ENCODE assay signal across 9 mouse cellular contexts in the genomic region with DNA sequence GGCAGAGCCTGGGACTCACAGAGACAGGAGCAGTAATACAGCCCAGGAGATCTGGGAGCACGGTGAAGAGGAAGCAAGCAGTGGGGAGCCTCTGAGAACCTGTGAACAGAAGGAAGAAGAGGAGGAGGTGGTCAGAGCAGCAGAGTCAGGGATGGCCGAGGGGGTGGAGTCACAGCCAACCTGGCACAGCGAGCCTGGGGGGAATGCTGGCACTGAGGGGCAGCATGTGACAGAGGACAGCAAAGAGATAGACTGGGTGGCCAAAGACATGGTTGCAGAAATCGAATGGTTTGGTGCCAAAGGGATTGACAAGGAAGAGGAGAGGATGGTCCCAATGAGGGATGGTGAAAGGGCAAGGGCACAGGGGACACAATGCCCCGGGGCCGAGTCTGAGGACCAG. TPM values are rescaled to one million over a fixed set of nuclear protein-coding genes. Genes with fewer than 3 reads are reported as not detected.
DNase-seq lines count a peak whose midpoint lies in the region; ATAC-seq and TF ChIP-seq lines count a peak whose summit lies in the region.
"Had no signal": no experiment of that assay in that cellular context is flagged by ENCODE, and none has a peak within 500 bp of the region (broad histone marks: within the 10 kb centered on the region; RNA-seq: fewer than 3 reads in every experiment).

A gene (minus strand): TSS at position 101 of the 400 bp plus-strand sequence.

- peak within 1 kb of the TSS; percentile 78 for H3K4me3 ChIP-seq in E14TG2a.4 (replicated peaks; ENCODE audit: low read length)
- no peak within 1 kb of the TSS for H3K4me3 ChIP-seq in forebrain, embryonic 13.5 days
- peak within 1 kb of the TSS; percentile 94 for H3K4me3 ChIP-seq in megakaryocyte, embryonic 14.5 days (replicated peaks)

- H3K9me3 ChIP-seq in E14TG2a.4 (ENCODE audit: low read length), result no peaks in the 10 kb centered on the region
- H3K9me3 ChIP-seq in forebrain, embryonic 13.5 days (replicated peaks), result no peaks in the 10 kb centered on the region
- no peaks in the 10 kb centered on the region for H3K9me3 ChIP-seq in megakaryocyte, embryonic 14.5 days

- peaks cover 37% of the 10 kb centered on the region for H3K27me3 ChIP-seq in E14TG2a.4 (ENCODE audit: insufficient read depth, low read length)
- peaks cover 22% of the 10 kb centered on the region for H3K27me3 ChIP-seq in forebrain, embryonic 13.5 days
- H3K27me3 ChIP-seq in megakaryocyte, embryonic 14.5 days (replicated peaks), result peaks cover 47% of the 10 kb centered on the region

- H3K4me1 ChIP-seq in E14TG2a.4 (replicated peaks; ENCODE audit: low read depth, low read length), result peaks cover 55% of the 10 kb centered on the region
- H3K4me1 ChIP-seq in forebrain, embryonic 13.5 days, result peaks cover 17% of the 10 kb centered on the region
- H3K4me1 ChIP-seq in megakaryocyte, embryonic 14.5 days, result peaks cover 54% of the 10 kb centered on the region

- peaks cover 10% of the 10 kb centered on the region for H3K36me3 ChIP-seq in E14TG2a.4 (ENCODE audit: insufficient read depth, low read length)
- H3K36me3 ChIP-seq in forebrain, embryonic 13.5 days (ENCODE audit: poor library complexity, severe bottlenecking), result no peaks in the 10 kb centered on the region
- peaks cover 15% of the 10 kb centered on the region for H3K36me3 ChIP-seq in megakaryocyte, embryonic 14.5 days (replicated peaks; ENCODE audit: low read length)

- H3K4me2 ChIP-seq in forebrain, embryonic 13.5 days, result no peak within 1 kb of the TSS

- TF ChIP-seq CTCF in E14TG2a.4 (conservative IDR thresholded peaks at IDR 0.05; ENCODE audit: low read length), result no peak

- intact Hi-C loops in gastrocnemius, postnatal 14 days (cut with DNase I; ENCODE audit: low total_unique reads), result no loop called here

- H3K27ac ChIP-seq in forebrain, embryonic 13.5 days, result no peak within 1 kb of the TSS
- H3K27ac ChIP-seq: liver, embryonic 14.5 days had no signal

- WGBS in forebrain, embryonic 13.5 days, result 76% methylated on average over 6 of the region's 6 CpGs

- no peak for ATAC-seq in forebrain, embryonic 13.5 days
- no peak for ATAC-seq in inflammation-experienced regulatory T-cells, adult 6 months

- H3K9ac ChIP-seq in forebrain, embryonic 13.5 days, result no peak within 1 kb of the TSS; the same call in 1 of the 2 replicates
- H3K9ac ChIP-seq: liver, embryonic 14.5 days had no signal

- no peak for DNase-seq in gastrocnemius, adult 18-20 months (ENCODE audit: low spot score)
- DNase-seq in gastrocnemius, postnatal 14 days, result no peak
- DNase-seq in right cerebral cortex, postnatal 10 days (ENCODE audit: low spot score in 2 of 2), result no peak
- DNase-seq in retina, postnatal 1 day, result no peak

RNA-seq across cellular contexts. Expression of the gene that starts here (rescaled TPM):
- 10 to 100 TPM; 12.7 to 14.4 TPM for total RNA-seq in gastrocnemius, adult 18-20 months (2021)
- total RNA-seq in gastrocnemius, postnatal 14 days (2021), result 1 to 10 TPM; 6.5 to 7.6 TPM
- 26.3 and 30.8 TPM in 2 replicates for polyA plus RNA-seq in forebrain, embryonic 13.5 days (2015; fragmentation: Nextera tagmentation; extraction: Ambion mirVana)
- 10 to 100 TPM; 25.2 to 57.9 (median 51.4) TPM for polyA plus RNA-seq in inflammation-experienced regulatory T-cells, adult 6 months (2017; shearing (Covaris generic))
- polyA plus RNA-seq in megakaryocyte, embryonic 14.5 days (2012; ENCODE audit: insufficient read depth, low replicate concordance), result 8.9 and 21.3 TPM in 2 replicates
